Mouse (Mus musculus) adrenal gland, adult 18-20 months (tissue): ENCODE data around the gene Serinc2. TPM values are rescaled to one million over a fixed set of nuclear protein-coding genes. Genes with fewer than 3 reads are reported as not detected.
A peak's percentile ranks its signal among the peaks of the same experiment; 100 is the strongest.
"Not testable (repeated sequence)": the region's sequence is repeated elsewhere in the genome, so short reads cannot be mapped to it uniquely, and the experiment has no call there.

ENCODE experiments used
- DNase-seq, 2 experiments: peaks; one replicate each; pipeline ENCODE4 v3.0.0; 2021 to 2022; ENCODE audit warnings: low spot score in 2 of 2
- total RNA-seq, 2 experiments: library from RNA; stranded (reverse); gene quantifications; 1 replicate in 1 of 2; 2 replicates in 1 of 2; pipeline ENCODE4 v1.2.3; 2021

The Serinc2 gene
- total RNA-seq, 2 experiments from 2014 or later, result 1.7 to 2.8 TPM

DNA sequence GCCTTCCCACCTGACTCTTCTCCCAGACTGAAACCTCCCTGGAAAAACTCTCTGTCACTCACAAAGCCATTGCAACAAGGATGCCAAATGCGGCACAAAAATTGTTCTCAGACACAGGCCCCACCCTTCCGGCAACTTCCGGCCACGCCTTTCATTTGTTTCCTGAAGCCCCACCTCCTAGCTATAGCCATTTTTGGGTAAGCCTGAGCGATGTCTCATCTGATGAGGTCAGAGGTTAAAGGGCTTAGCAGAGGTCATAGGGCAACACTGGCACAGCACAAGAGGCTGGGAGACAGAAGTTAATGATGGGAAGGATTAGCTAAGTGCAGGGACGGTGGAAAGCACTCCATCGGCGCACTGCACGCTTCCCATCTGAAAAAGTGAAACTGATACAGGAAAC is 12.4 kb downstream of the Serinc2 start:
- no peak for DNase-seq

DNA sequence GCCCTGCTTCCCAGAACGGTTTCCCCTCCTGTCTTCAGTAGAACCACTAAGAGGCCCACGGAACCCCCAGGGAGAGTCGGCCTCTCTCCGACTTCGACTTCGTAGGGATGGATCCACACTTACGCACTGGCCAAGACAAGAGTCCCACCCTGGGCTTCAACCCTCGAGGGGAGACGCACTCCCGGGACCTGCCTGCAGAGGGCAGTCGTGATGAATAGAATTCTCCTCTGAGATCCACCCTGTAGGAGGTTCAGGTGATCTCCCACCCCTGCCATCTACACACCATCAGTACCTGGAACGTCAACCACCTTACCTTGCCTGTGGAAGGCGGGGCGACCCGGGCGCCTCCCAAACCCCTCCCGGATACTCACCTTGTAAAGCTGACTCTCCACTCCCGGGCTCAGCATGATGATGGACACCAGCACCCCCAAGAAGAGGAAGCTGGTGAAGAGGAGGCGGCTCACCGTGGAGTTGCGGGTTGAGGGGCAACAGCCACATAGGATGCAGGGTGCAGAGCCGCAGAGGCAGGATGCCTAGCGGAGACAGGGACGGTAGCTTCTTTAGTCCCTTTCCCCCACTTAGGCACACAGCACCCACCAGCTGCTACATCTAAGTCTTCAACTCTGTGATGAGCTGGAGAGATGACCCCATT is 14.2 kb downstream of the Serinc2 start:
- peak; percentile 67 to 69 for DNase-seq

DNA sequence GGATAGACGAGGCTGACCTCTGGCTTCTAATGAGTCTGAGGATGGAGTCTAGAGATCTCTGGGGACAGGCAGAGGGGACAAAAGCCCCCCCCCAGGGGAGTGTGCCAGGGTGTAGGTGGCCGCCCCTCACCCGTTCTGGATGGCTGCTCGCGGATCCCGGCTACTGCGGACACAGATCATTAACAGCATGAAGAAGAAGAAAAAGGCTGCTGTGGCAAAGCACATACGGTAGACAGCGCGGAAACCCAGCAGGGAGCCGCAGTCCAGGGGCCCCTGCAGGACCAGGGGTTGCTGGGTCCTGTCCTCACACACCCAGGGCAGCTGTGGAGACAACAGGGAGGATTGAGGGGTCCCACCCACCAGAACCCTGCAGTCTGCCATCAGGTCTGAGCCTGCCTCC is 14.9 kb downstream of the Serinc2 start:
- no peak for DNase-seq

DNA sequence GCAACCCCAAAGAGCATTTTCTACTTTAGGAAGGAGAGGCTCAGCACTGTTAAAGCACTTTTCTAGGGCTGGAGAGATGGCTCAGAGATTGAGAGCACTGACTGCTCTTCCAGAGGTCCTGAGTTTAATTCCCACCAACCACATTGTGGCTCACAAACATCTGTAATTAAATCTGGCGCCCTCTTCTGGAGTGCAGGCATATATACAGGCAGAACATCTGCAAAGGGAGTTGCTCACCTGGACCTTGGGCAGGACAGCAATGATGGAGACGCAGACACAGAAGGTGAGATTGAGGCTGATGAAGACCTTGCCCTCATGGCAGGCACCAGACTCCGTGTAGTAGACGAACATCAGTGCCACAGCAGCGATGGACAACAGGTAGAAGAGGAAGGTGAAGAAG is 18.6 kb downstream of the Serinc2 start:
- no peak for DNase-seq

DNA sequence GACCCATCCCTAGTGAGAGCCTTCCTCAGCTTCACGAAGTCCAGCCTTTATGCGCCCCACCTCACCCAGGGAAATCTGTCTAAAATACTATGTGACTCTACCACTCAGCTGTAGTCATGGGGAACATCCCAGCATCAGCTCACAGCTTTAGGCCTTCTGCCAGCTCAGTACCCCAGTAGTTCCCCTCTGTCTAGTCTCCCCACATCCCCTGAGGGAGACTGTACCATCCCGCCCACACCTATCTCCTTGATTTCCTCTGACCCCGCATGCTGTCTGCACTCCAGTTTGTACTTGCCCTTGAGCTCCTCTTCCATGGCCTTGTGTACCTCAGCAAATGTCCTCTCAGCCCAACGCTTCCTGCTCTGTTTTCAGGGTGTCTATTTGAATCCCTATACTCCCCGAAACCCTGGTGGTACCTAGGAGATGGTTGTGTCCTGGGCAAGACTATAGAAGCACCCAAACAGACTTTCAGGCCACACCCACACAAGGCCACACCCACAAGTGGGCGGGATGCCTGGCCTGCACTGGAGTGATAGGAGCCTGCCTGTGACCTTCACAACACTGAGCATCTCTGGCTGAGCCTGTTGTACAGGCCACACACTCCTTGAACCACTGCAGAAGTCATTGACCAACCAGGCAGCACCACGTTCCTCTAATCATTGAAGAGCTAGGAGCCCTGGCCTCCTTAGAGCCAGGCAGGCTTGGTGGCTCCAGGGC is 26.4 kb downstream of the Serinc2 start:
- DNase-seq, result peak; percentile 37 to 43

DNA sequence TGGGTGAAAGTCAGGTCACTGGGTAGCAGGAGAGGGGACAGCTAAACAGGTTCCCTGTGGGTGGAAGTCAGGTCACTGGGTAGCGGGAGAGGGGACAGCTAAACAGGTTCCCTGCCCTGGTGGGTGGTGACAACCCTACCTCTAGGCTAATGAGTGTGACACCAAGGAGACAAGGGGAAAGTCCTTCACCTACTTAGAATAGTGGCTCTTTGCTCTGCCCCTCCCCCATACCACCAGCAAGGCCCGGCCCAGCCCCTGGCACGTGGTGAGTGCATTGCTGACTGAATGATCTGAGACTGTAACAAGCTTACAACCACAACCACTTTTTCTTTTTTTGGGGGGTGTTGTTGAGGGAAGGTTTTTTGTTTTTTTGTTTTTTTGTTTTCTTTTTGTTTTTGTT is 27.2 kb downstream of the Serinc2 start:
- DNase-seq, result no peak

DNA sequence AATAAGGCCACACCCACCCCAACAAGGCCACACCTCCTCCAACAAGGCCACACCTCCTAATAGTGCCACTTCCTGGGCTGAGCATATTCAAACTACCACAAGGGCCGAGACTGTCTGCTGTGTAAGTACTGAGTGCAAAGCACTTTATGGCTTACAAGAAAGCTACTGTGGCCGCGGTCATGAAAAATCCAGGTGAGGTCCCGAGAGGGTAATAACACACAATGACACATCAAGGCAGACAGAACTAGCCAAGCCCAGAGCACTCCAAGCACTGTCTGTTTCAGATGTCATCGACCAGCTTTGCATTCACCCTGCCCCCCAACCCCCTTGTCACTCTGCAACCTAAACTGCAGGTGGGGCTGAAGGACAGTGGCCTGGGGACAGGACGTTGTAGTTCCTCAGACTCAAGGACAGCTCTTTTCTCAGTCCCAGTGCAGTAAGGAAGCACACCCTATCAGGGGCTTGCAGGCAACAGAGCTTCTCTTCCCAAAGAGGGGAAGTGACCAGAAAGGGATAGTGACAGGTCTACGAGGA is 27.8 kb downstream of the Serinc2 start:
- no peak for DNase-seq

DNA sequence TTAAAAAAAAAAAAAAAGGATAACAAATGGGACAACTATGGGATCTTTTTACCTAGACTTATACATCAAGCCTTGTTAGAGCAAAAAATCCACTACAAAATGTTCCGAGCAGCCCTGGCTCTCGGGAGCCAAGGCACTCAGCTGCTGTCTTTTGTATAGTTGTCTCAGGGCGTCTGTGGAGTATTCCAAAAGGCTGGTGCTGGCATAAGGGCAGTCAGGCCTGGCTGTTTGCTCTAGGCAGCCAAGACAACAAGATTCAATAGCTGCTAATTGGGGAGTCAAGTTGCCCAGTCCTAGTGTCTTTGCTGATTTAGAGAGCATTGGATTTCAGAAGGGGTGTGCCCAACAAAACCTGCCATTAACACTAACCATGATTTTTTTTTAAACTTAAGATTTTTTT is 30.4 kb downstream of the Serinc2 start:
- no peak for DNase-seq

DNA sequence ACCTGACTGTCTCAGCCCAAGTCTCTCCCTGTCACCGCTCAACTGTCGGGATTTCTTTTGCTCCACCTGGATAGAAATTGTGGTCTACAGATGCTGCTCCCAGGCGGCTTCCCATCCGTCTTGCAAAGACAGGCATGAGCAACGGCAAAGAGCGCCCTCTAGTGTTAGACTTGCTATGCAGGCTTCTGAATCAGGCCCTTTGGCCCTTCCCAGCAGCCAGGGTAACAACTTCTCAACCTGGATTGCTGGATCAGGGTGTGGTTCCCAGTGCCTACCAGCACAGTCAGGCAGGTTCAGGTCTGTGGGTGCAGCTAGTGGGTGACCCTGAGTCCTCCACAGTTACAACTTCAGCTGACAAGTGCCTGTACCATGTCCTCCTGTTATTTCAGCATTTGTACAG is 32.9 kb downstream of the Serinc2 start:
- peak; percentile 64 to 75 for DNase-seq

DNA sequence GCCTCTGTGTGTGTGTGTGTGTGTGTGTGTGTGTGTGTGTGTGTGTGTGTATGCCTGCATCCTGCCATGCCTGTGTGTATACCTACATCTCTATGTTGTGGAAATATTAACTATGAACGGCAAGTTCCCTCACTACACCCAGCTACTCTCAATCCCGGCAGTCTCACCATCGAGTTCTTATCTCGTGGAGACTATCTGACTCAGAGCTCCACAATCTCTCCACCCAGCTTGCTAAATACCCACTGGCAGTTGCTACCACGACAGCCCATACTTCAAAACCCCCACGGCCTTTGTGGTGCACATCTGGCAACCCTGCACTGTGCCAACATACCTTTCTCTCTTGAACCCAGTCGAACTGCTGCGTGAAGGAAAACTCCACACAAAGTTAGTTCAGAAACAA is 34.3 kb downstream of the Serinc2 start:
- DNase-seq, result no peak

DNA sequence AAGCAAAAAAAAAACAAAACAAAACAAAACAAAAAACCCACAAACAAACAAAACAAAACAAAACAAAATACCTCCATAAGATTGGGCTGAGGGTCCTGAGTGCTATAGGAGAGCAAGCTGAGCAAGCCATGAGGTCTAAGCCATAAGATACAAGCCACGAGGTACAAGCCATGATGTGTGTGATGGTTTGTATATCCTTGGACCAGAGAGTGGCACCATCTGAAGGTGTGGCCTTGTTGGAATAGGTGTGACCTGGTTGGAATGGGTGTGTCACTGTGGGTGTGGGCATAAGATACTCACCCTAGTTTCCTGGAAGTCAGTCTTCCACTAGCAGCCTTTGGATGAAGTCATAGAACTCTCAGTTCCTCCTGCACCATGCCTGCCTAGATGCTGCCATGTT is 35.4 kb downstream of the Serinc2 start:
- not testable (repeated sequence) for DNase-seq

DNA sequence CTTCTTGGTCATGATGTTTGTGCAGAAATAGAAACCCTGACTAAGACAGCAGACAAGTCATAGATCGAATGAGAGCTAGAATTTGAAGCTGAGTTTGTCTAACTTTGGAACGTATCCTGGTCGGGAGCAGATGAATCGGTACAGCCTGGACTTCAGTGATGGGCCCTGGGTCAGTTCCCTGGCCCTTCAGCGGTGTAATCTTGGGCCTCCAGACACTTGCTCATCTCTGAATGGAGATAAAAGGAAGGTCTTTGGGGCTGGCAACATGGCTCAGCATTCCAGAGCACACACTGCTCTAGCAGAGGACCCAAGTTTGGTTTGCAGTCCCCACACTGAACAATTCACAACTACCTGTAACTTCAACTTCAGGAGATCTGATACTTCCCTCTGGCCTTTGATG is 36.0 kb downstream of the Serinc2 start:
- no peak for DNase-seq

DNA sequence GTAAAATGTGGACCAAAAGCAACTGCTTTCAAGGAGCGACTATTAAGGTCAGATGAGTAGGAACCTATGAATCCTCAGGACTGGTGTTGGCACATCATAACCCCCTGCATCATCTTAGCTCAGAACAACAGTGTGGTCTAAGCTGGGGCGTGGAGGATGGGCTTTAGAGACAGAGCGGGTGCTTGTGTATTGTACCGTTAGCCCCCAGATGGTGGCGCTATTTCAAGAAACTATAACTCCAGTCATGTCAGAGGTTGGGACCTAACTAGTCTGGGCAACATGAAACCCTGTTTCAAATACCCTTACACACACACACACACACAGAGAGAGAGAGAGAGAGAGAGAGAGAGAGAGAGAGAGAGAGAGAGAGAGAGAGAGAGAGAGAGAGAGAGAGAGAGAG is 38.3 kb downstream of the Serinc2 start:
- no peak for DNase-seq

DNA sequence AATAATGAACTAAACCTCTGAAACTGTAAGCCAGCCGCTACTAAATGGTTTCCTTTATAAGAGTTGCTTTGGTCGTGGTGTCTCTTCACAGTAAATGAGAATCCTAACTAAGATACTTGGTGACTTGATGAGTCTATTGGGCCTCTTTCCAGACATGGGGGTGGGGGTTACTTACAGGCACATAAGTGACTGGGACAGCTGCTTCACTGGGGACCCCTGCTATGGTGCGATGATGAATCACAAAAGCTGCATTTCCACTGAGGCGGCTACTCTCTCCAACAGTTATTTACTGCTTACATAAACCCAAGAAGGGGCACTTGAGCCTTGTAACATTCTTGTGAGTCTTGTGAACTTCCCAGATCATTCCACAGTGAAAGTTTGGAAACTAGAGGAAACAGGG is 41.4 kb downstream of the Serinc2 start:
- no peak for DNase-seq

DNA sequence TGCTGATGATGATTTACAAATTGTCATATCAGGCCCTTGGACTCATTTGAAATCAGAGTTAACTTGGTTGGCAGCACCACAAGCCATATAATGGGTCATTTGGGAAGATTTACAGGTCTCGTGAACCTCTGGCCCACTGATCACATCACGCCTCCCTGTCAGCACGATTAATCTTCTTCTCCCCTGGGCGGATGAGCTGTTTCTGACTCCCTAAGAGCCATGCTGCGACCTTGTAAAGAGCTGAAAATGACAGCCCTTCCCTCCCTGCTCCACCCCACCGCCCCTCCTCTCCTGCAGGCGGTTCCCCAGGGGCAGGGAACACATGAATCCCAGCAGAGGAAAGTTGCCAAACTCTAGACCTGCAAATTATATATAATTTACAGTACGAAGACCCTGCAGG is 42.6 kb downstream of the Serinc2 start:
- peak in 1 of 2 experiments; percentile 29 for DNase-seq

DNA sequence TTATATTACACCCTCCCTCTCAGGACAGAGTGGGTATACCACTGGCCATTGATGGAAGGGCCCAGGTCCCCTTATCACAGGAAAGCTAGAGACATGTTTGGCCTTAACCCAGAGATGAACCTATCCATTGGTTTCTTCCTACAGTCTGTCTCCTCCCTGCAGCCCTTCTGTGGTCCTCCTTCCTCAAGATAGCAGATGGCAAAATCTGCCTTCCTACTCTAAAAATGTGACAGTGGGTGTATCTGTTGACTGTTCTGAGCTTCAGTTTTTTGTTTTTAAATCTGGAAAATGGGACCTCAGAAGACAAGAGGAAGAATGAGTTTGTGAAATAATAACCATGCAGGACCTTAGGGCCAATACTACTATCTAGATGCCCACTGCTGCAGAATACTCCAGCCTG is 54.9 kb downstream of the Serinc2 start:
- DNase-seq, result no peak

DNA sequence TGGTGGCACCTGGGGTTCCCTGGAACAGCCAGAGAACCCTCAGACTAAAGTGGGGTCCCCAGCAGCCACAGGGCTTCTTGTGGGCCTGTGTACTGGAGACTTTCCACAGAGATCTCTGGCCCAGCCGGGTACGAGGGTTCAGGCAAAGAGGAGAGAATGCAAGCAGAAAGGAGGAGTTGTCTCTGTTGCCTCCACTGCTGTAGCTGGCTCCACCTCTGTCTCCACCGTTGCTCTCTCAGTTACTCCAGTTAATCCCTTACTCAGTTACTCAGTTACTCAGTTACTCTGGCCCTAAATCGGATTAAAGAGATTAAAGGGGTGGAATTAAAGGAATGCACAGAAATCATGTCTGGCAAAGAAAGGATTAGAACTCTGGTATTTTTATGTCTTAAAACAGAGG is 56.8 kb downstream of the Serinc2 start, which contains the start of gene Gm853:
Gene Gm853, minus strand, starts transcription at position 223 of the 400 bp plus-strand sequence.
- no peak for DNase-seq

DNA sequence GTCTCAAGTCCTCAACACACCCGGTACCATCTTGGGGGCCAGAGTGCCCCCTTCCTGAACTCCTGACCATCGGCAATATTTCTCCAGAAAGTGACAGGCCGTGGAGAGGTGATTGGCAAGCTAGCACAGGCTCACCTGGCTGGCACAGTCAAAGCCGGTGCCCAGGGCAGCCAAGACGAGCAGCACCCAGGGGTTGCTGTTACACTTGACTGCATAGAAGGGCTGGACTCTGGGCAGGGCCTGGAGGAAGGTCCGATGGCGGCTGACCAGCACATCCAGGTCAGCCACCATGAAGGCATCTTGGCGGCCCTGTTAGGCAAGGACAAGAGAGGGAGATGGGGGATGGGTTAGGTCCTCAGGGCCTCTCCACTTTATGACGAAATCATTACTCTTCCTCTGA is 58.8 kb downstream of the Serinc2 start:
- DNase-seq, result no peak

DNA sequence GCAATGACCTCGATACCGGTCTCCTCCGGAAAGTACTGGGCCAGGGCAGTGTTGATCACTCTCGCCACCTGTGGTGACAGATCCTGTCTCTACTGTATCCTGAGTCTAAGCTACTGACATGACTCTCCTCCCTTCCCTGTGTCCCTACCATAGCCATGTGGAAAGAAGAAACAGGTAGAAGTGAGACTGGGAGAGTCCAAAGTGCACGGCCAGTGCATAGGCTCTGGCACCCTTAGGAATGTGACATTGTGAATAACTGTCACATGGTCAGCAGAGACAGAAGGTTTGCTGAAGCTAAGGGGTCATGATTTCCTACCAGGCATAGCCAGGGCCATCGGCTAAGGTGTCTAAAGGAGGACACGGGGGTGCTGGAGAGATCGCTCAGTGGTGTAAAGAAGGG is 63.6 kb downstream of the Serinc2 start:
- no peak for DNase-seq

DNA sequence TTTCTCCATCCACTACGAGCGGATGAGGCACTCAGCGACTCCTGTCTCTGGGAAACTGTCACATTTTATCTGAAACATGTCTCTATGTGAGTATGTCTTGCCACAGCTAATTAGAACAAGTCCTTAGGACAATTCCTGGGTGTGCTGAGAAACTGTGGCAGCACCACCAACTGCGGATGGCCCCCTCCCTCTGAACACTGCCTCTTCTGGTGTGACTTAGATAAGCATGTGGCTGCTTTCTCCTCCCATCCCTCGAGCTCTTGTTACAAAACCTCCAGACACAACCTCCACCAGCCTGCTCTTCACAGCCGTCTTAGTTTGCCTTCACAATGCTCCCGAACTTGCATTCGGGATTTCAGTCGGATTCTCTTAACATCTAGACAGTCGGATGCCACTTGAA is 65.1 kb downstream of the Serinc2 start:
- DNase-seq, result no peak

DNA sequence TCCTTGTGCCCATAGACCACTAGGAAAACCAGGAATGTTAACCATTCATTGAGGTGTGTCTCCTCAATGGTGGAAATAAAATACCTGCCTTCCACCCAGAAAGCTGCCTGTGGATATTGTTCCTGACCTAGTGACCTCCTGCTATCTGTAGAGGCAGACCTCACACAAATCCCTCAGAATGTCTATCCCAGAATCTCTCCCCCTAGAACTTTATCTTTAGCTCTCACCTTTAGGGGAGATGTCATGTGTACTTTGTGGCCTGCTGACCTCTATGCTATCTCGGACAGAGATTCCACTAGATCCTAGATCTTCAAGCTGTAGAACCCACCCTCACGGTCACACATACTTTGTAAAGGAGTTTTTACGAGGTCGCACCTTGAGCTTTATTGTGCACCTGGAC is 65.8 kb downstream of the Serinc2 start:
- no peak for DNase-seq

DNA sequence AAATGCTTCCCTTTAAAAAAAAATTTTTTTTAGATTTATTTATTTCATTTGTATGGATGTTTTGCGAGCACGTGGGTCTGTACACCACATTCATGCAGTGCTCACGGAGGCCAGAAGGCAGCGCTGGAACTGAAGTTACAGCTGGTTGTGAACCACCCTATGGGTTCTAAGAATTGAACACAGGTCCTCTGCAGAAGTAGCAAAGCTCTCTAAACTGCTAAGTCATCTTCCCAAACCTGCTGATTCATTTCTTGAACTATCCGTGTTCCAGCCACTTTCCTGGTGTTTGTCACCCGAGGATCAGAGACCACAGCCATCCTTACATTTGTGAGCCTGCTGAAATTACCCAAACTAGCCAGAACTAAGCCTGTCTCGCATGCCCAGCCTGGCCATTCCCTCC is 66.6 kb downstream of the Serinc2 start:
- DNase-seq, result no peak

DNA sequence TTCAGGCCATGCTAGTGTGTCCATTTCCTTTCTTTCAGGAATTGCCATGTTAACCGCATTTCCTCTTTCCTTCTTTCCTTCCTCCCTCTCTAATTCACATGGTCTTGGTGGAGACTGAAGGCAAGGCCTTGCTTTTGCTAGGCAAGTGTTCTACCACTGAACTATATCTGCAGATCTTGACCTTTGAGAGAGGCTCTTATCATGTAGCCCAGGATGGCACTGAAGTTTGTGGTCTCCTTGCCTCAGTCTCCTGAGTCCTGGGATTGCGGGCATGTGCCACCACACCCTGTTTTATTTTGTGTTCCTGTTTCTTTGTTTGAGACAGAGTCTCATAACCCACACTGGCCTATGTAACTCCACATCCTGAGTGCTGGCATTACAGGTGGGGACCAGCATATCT is 67.1 kb downstream of the Serinc2 start:
- DNase-seq, result no peak
